In the genomic region with DNA sequence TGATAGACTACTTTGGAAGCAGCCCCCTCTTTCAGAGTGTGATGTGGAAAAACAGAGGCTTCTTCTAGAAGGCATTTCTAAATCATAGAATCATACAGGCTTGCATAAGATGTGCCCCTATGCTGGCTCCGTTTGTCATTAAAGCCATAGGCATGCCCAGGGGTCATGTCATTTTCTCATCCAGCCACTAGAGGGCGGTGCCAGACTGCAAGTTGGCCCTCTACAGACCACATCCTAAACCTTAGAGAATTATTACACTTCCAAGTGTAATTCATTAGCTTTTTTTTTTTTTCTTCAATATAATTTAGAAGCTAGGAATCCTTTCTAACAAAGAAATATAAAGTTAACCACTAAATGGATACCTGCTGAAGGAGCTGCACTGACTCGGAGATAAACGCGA, we compare ENCODE assay signal across 8 mouse cellular contexts. TPM values are rescaled to one million over a fixed set of nuclear protein-coding genes. Genes with fewer than 3 reads are reported as not detected.
A peak's percentile ranks its signal among the peaks of the same experiment; 100 is the strongest.
DNase-seq lines count a peak whose midpoint lies in the region; ATAC-seq and TF ChIP-seq lines count a peak whose summit lies in the region.
"Had no signal": no experiment of that assay in that cellular context is flagged by ENCODE, and none has a peak within 500 bp of the region (broad histone marks: within the 10 kb centered on the region; RNA-seq: fewer than 3 reads in every experiment).

No protein-coding gene starts in this region.

- intact Hi-C loops in heart, postnatal 36 days (cut with DNase I), result no loop called here

- no peak for TF ChIP-seq POLR2A in bone marrow macrophage, adult 2 months (IDR thresholded peaks at IDR 0.05; ENCODE audit: borderline replicate concordance, low read depth, low read length)

- no peak overlapping the region for H3K27ac ChIP-seq in bone marrow macrophage, adult 2 months (ENCODE audit: insufficient read depth, low read depth, low read length)
- H3K27ac ChIP-seq in layer of hippocampus, adult 2 months, result no peak overlapping the region
- H3K27ac ChIP-seq: liver, embryonic 15.5 days had no signal

- no peak overlapping the region for H3K4me3 ChIP-seq in bone marrow macrophage, adult 2 months (ENCODE audit: insufficient read depth, low read length)
- no peak overlapping the region for H3K4me3 ChIP-seq in layer of hippocampus, adult 2 months
- H3K4me3 ChIP-seq: liver, embryonic 15.5 days had no signal

- DNase-seq in MEL-GATA-1-ER (ENCODE audit: extremely low read depth, low read depth), result peak; percentile 41
- peak; percentile 60 to 74 for DNase-seq in heart, postnatal 36 days
- peak; percentile 41 to 72 for DNase-seq in layer of hippocampus, adult 2 months (ENCODE audit: low spot score in 2 of 2)
- peak; percentile 79 for DNase-seq in lung, postnatal 10 days
- peak; percentile 54 for DNase-seq in right cerebral cortex, postnatal 25 days

- peak; percentile 80 for ATAC-seq in erythroblast, adult 5-6 weeks (replicated peaks; ENCODE audit: low FRiP score, poor library complexity, severe bottlenecking)

- peak; percentile 85 for TF ChIP-seq CTCF in bone marrow macrophage, adult 2 months (IDR thresholded peaks at IDR 0.05; ENCODE audit: low read depth, low read length)
- TF ChIP-seq CTCF in layer of hippocampus, adult 2 months (conservative IDR thresholded peaks at IDR 0.05), result peak; percentile 96

- peaks cover 8% of the 10 kb centered on the region for H3K4me1 ChIP-seq in bone marrow macrophage, adult 2 months (ENCODE audit: control insufficient read depth, insufficient read depth, low read length)

RNA-seq across cellular contexts. Expression of a gene that starts 8.8 kb away (rescaled TPM):
- polyA plus RNA-seq in bone marrow macrophage, adult 2 months (2012; ENCODE audit: insufficient read depth, insufficient read length, missing spikeins), result not detected in 2 replicates
- not detected in 2 replicates for total RNA-seq in erythroblast, adult 5-6 weeks (2015; ENCODE audit: low replicate concordance)
- total RNA-seq in erythroblast, adult 5-6 weeks (2017; ENCODE audit: low replicate concordance), result not detected in 2 replicates
- not detected for total RNA-seq in heart, postnatal 36 days (2021)
- total RNA-seq in layer of hippocampus, adult 2 months (2021), result not detected
- polyA plus RNA-seq: liver, embryonic 15.5 days had no signal

RNA-seq across cellular contexts. Expression of a gene that starts 12.4 kb away (rescaled TPM):
- polyA plus RNA-seq in bone marrow macrophage, adult 2 months (2012; ENCODE audit: insufficient read depth, insufficient read length, missing spikeins), result 3.2 and 4.5 TPM in 2 replicates
- not detected in 2 replicates for total RNA-seq in erythroblast, adult 5-6 weeks (2015; ENCODE audit: low replicate concordance)
- total RNA-seq in erythroblast, adult 5-6 weeks (2017; ENCODE audit: low replicate concordance), result 0.98 TPM in 1 of 2 replicates, not detected in the other
- 1 to 10 TPM; 2.0 to 2.6 TPM for total RNA-seq in heart, postnatal 36 days (2021)
- total RNA-seq in layer of hippocampus, adult 2 months (2021), result 10 to 100 TPM; 17.2 to 18.8 TPM

RNA-seq across cellular contexts. Expression of a gene that starts 45.2 kb away (rescaled TPM):
- polyA plus RNA-seq in bone marrow macrophage, adult 2 months (2012; ENCODE audit: insufficient read depth, insufficient read length, missing spikeins), result 1.7 and 2.1 TPM in 2 replicates
- 0.63 TPM in 1 of 2 replicates, not detected in the other for total RNA-seq in erythroblast, adult 5-6 weeks (2015; ENCODE audit: low replicate concordance)
- not detected in 2 replicates for total RNA-seq in erythroblast, adult 5-6 weeks (2017; ENCODE audit: low replicate concordance)
- total RNA-seq in heart, postnatal 36 days (2021), result 1 to 10 TPM in 1 of 2 experiments, under 1 TPM in 1; 0.70 to 1.1 TPM
- 10 to 100 TPM; 24.3 to 33.1 TPM for total RNA-seq in layer of hippocampus, adult 2 months (2021)

Comparison
In these comparisons a context has a peak if more than half of its experiments do, and no peak if none do; other contexts are left out.
1. RNA of a gene that starts 12.4 kb away (total RNA-seq): 17.2 to 18.8 TPM in layer of hippocampus, adult 2 months; 2.0 to 2.6 TPM in heart, postnatal 36 days and 0.98 TPM in erythroblast, adult 5-6 weeks; every median in the first group is over 4 times any median in the second.
2. RNA of a gene that starts 45.2 kb away (total RNA-seq): 24.3 to 33.1 TPM in layer of hippocampus, adult 2 months; 0.70 to 1.1 TPM in heart, postnatal 36 days and 0.63 TPM in erythroblast, adult 5-6 weeks; every median in the first group is over 10 times any median in the second.
3. Peak in every context shown above with its lines, with median percentiles within 50 percentile points of each other: DNase-seq.